Mouse (Mus musculus): ENCODE data around the gene Ptrh1. TPM values are rescaled to one million over a fixed set of nuclear protein-coding genes. Genes with fewer than 3 reads are reported as not detected.

Ptrh1 gene
- polyA plus RNA-seq, 1 experiment from 2014 or later = 1.1 TPM

GRCm38 (mm10) chr2:32779714-32780113 is 4.1 kb downstream of the Ptrh1 start:
- Histone ChIP-seq H3K4me1 (ENCODE audit: insufficient read depth) (peaks cover 9% of the 10 kb centered on the region), H3K9me3 (ENCODE audit: low read length) (no peaks in the 10 kb centered on the region), H3K27ac (ENCODE audit: low read depth) (no peak overlapping the region), H3K4me3 (ENCODE audit: low read depth, low read length) (no peak overlapping the region), H3K27me3 (ENCODE audit: insufficient read depth, low read length) (no peaks in the 10 kb centered on the region), H3K9ac (replicated peaks) (no peak overlapping the region), H3K36me3 (replicated peaks; ENCODE audit: insufficient read depth, low read length) (no peaks in the 10 kb centered on the region), H3K4me2 (ENCODE audit: low read depth, low read length) (no peak overlapping the region)
- DNase-seq = no peak
- 81% methylated on average over 6 of the region's 6 CpGs for WGBS (ENCODE audit: insufficient replicate concordance)
- TF ChIP-seq EP300 (IDR thresholded peaks at IDR 0.05; ENCODE audit: low read depth) (no peak), CTCF (IDR thresholded peaks at IDR 0.05; ENCODE audit: low read depth) (no peak)
- ATAC-seq = no peak

- no peaks in the 10 kb centered on the region for H3K9me3 ChIP-seq (ENCODE audit: low read length)
- no peak overlapping the region for H3K4me2 ChIP-seq (ENCODE audit: low read depth, low read length)
- no peak overlapping the region for H3K9ac ChIP-seq (replicated peaks)
- TF ChIP-seq EP300 (IDR thresholded peaks at IDR 0.05; ENCODE audit: low read depth) (no peak), CTCF (IDR thresholded peaks at IDR 0.05; ENCODE audit: low read depth) (no peak)
- no peaks in the 10 kb centered on the region for H3K4me1 ChIP-seq (ENCODE audit: insufficient read depth)
- no peaks in the 10 kb centered on the region for H3K27me3 ChIP-seq (ENCODE audit: insufficient read depth, low read length)
- no peaks in the 10 kb centered on the region for H3K36me3 ChIP-seq (replicated peaks; ENCODE audit: insufficient read depth, low read length)
- WGBS (ENCODE audit: insufficient replicate concordance) = 66% methylated on average over 6 of the region's 6 CpGs
- H3K27ac ChIP-seq (ENCODE audit: low read depth) = no peak overlapping the region
- ATAC-seq (no peak), DNase-seq (no peak)
- H3K4me3 ChIP-seq (ENCODE audit: low read depth, low read length) = no peak overlapping the region
Measured at GRCm38 (mm10) chr2:32781710-32782109, 6.1 kb downstream of the Ptrh1 start.

- H3K4me2 ChIP-seq (ENCODE audit: low read depth, low read length) = no peak within 1 kb of the TSS
- H3K27ac ChIP-seq (ENCODE audit: low read depth) = no peak within 1 kb of the TSS
- H3K9me3 ChIP-seq (ENCODE audit: low read length) = no peaks in the 10 kb centered on the region
- TF ChIP-seq CTCF (IDR thresholded peaks at IDR 0.05; ENCODE audit: low read depth) = no peak
- no peak for TF ChIP-seq EP300 (IDR thresholded peaks at IDR 0.05; ENCODE audit: low read depth)
- no peaks in the 10 kb centered on the region for H3K36me3 ChIP-seq (replicated peaks; ENCODE audit: insufficient read depth, low read length)
- no peaks in the 10 kb centered on the region for H3K4me1 ChIP-seq (ENCODE audit: insufficient read depth)
- WGBS (ENCODE audit: insufficient replicate concordance) = 56% methylated on average over 4 of the region's 4 CpGs
- no peaks in the 10 kb centered on the region for H3K27me3 ChIP-seq (ENCODE audit: insufficient read depth, low read length)
- no peak within 1 kb of the TSS for H3K4me3 ChIP-seq (ENCODE audit: low read depth, low read length)
- H3K9ac ChIP-seq (replicated peaks) = no peak within 1 kb of the TSS
- ATAC-seq (0 out of 2 replicates have a peak, but pooled peaks have one; percentile 33), DNase-seq (no peak)
Measured at GRCm38 (mm10) chr2:32784048-32784681, 8.6 kb downstream of the Ptrh1 start, which contains the start of gene Cfap157. Gene Cfap157 (minus strand): TSS chr2:32784428.

- H3K27me3 ChIP-seq (ENCODE audit: insufficient read depth, low read length) = no peaks in the 10 kb centered on the region
- no peak overlapping the region for H3K9ac ChIP-seq (replicated peaks)
- no peak for ATAC-seq
- WGBS (ENCODE audit: insufficient replicate concordance) = 50% methylated on average over 6 of the region's 6 CpGs
- TF ChIP-seq EP300 (IDR thresholded peaks at IDR 0.05; ENCODE audit: low read depth) = no peak
- peak; percentile 66 for TF ChIP-seq CTCF (IDR thresholded peaks at IDR 0.05; ENCODE audit: low read depth)
- no peaks in the 10 kb centered on the region for H3K9me3 ChIP-seq (ENCODE audit: low read length)
- H3K4me3 ChIP-seq (ENCODE audit: low read depth, low read length) = no peak overlapping the region
- H3K4me2 ChIP-seq (ENCODE audit: low read depth, low read length) = no peak overlapping the region
- no peak for DNase-seq
- no peaks in the 10 kb centered on the region for H3K4me1 ChIP-seq (ENCODE audit: insufficient read depth)
- H3K27ac ChIP-seq (ENCODE audit: low read depth) = no peak overlapping the region
- H3K36me3 ChIP-seq (replicated peaks; ENCODE audit: insufficient read depth, low read length) = no peaks in the 10 kb centered on the region
Measured at GRCm38 (mm10) chr2:32787176-32787575, 11.6 kb downstream of the Ptrh1 start.

DNA sequence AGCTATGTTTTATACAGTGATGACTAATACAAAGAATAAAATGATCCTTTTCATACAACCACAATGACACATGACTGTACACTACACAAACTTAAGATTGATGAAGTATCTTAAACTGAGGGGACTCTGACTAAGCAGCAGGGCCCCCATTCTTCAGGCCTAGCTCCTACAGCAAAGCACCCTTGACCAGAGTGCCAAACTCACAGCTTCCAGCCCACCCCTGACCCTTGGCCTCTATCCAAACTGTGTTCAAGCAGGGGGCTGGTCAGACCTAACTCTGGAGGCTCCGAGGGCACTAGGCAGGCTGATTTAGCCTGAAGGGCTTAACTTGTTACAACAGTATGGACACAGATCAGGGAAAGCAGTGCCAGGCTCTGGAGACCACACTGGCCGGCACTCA is 13.0 kb downstream of the Ptrh1 start:
- no peak for ATAC-seq
- WGBS (ENCODE audit: insufficient replicate concordance) = 56% methylated on average over 2 of the region's 2 CpGs
- Histone ChIP-seq H3K27me3 (ENCODE audit: insufficient read depth, low read length) (no peaks in the 10 kb centered on the region), H3K27ac (ENCODE audit: low read depth) (no peak overlapping the region), H3K4me1 (ENCODE audit: insufficient read depth) (no peaks in the 10 kb centered on the region), H3K4me3 (ENCODE audit: low read depth, low read length) (no peak overlapping the region), H3K4me2 (ENCODE audit: low read depth, low read length) (no peak overlapping the region), H3K36me3 (replicated peaks; ENCODE audit: insufficient read depth, low read length) (no peaks in the 10 kb centered on the region), H3K9ac (replicated peaks) (no peak overlapping the region; the same call in 1 of the 2 replicates), H3K9me3 (ENCODE audit: low read length) (no peaks in the 10 kb centered on the region)
- DNase-seq = no peak
- TF ChIP-seq CTCF (IDR thresholded peaks at IDR 0.05; ENCODE audit: low read depth) (no peak), EP300 (IDR thresholded peaks at IDR 0.05; ENCODE audit: low read depth) (no peak)

DNA sequence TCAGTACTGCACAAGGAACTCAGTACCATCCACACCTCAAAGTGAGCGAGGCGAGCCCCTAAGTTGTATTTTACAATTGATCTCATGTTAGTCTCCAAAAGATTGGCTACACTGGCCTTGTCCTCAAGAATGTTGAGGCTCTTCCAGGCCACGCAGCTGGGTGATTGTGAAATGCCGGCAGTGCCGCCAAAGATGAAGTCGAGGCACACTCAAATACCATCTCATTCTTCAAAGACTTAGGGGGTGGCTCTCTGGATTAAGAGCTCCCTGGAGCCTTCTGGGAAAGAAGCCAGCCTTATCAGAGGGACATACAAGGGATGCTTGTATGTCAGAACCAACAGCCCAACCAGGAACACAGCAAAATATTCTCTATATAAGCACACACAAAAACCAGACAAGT is 15.7 kb downstream of the Ptrh1 start:
- 69% methylated on average over 6 of the region's 6 CpGs for WGBS (ENCODE audit: insufficient replicate concordance)
- DNase-seq (no peak), ATAC-seq (no peak)
- Histone ChIP-seq H3K9me3 (ENCODE audit: low read length) (no peaks in the 10 kb centered on the region), H3K4me1 (ENCODE audit: insufficient read depth) (no peaks in the 10 kb centered on the region), H3K4me3 (ENCODE audit: low read depth, low read length) (no peak overlapping the region), H3K27me3 (ENCODE audit: insufficient read depth, low read length) (no peaks in the 10 kb centered on the region), H3K9ac (replicated peaks) (no peak overlapping the region), H3K27ac (ENCODE audit: low read depth) (no peak overlapping the region), H3K4me2 (ENCODE audit: low read depth, low read length) (no peak overlapping the region), H3K36me3 (replicated peaks; ENCODE audit: insufficient read depth, low read length) (no peaks in the 10 kb centered on the region)
- TF ChIP-seq CTCF (IDR thresholded peaks at IDR 0.05; ENCODE audit: low read depth) = no peak
- no peak for TF ChIP-seq EP300 (IDR thresholded peaks at IDR 0.05; ENCODE audit: low read depth)
